Mouse (Mus musculus): ENCODE results near the gene Cap2. TPM values are rescaled to one million over a fixed set of nuclear protein-coding genes. Genes with fewer than 3 reads are reported as not detected.
A peak's percentile ranks its signal among the peaks of the same experiment; 100 is the strongest.

The Cap2 gene
- polyA plus RNA-seq, 1 experiment, result 13.0 TPM

DNA sequence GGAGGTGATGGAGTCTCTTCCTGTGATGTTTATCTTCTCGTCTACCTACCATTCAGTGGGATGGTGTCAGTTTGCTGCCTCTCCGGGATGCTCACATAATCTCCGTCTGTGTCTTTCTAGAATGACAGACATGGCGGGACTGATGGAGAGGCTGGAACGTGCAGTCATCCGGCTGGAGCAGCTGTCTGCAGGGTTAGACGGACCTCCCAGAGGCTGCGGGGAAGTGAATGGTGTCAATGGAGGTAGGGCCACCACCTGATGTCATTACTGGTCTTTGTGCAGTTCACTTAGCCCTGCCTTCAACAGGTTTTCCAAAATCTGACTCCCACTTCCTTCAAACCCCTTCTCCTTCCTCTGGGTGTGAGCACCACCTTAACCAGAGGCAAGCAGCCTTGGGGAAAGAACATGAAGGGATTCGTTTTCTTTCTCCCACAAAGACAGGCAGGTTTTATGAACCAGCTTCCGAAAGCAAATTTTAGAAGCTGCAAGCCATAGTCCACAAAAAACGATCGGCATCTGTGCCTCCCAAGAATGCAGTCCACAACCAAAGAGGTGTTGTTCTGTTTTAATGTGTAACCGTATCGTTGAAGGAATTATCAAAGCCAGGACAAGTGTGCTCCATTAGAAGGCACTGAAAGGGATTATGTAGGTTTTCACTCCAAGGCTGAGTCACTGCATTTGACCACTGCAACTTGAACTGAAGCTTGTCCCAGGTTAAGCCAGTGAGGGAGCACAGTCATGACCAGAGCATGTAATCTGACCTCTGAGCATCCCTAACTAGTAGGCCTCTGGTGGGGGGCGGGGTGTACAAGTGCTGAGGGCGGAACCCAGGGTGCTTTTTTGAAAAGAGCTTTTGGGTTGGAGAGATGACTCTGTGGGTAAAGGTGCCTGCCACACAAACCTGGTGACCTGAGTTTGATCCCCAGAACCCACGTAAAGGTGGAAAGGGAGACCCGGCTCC lies 23.9 kb downstream of the Cap2 start:
- no peak for TF ChIP-seq CTCF (IDR thresholded peaks at IDR 0.05; ENCODE audit: borderline replicate concordance, extremely low read depth, insufficient read depth, insufficient read length)
- no peak for TF ChIP-seq POLR2A (IDR thresholded peaks at IDR 0.05; ENCODE audit: borderline replicate concordance, extremely low read depth, insufficient read depth, insufficient read length, poor library complexity, severe bottlenecking)
- DNase-seq (ENCODE audit: low read depth), result no peak

DNA sequence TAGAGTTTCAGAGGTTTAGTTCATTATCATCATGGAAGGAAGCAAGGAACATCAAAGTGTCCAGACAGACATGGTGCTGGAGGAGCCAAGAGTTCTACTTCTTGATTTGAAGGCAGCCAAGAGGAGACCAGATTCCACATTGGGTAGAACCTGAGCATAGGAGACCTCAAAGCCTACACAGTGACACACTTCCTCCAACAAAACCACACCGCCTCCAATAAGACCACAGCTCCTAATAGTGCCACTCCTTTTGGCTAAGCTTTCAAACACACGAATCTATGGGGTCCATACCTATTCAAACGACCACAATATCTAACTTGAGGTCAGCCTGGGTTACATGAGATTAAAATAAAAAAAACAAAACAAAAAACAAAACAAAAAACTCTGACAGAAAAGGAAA lies 25.0 kb downstream of the Cap2 start:
- no peak for TF ChIP-seq CTCF (IDR thresholded peaks at IDR 0.05; ENCODE audit: borderline replicate concordance, extremely low read depth, insufficient read depth, insufficient read length)
- TF ChIP-seq POLR2A (IDR thresholded peaks at IDR 0.05; ENCODE audit: borderline replicate concordance, extremely low read depth, insufficient read depth, insufficient read length, poor library complexity, severe bottlenecking), result no peak

DNA sequence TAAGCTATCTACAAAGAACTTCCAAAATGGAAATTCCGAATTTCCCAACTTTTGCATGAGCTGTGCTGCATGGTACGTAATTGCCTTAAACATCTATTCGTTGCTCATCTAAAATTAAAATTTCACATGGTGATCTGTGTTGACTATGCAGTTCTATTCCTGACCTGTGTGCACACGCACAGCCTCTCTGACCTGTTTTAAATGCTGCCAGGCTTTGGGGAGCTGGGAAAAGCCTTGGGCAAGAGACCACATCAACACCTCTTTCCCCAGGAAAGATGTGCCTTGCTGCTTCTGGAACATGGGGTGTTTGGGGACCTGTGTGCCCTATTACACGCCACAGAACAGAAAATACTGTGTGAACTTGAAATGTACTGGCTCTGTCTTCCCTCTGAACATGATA lies 25.7 kb downstream of the Cap2 start:
- TF ChIP-seq CTCF (IDR thresholded peaks at IDR 0.05; ENCODE audit: borderline replicate concordance, extremely low read depth, insufficient read depth, insufficient read length) (no peak), POLR2A (IDR thresholded peaks at IDR 0.05; ENCODE audit: borderline replicate concordance, extremely low read depth, insufficient read depth, insufficient read length, poor library complexity, severe bottlenecking) (no peak)
- no peak for DNase-seq (ENCODE audit: low read depth)

More for the DNA sequence above, 25.0 kb downstream of the Cap2 start:
- DNase-seq (ENCODE audit: low read depth), result no peak

DNA sequence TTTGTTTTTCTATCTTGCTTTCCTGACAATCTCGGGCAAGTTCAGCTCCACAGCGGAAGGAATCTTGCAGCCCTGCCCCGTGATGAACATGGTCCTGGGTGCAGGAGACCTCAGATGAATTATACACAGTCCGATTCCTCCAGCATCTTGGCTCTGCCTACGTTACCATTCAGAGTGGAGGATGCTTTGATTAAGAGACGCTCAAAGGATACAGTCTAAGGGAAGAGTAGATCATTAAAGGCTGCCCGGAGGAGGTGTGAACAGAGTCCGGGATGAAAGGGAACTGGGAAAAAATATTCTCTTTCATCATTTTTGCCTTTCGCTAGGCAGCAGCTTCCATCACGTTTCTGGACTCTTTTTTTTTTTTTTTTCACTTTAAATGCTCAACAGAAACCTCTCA lies 27.4 kb downstream of the Cap2 start:
- peak; percentile 60 for DNase-seq (ENCODE audit: low read depth)

DNA sequence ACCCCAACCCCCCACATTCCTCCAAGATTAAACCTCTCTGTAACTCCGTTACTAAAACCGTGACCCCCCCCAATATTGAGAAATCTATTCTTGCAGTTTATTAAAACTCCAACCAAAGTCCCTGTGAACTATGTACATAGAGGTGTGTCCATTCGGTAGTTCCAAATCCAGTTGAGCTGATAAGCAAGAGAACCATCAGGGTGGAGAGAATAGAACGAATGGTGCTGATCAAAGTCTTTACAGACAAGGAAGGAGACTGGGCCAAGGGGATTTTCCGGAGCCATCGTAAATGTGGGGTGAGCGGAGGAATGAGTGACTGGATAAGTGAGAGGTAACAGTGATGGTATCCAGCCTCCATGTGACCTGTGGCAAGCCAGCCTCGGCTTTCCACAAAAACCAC lies 28.9 kb downstream of the Cap2 start:
- TF ChIP-seq CTCF (IDR thresholded peaks at IDR 0.05; ENCODE audit: borderline replicate concordance, extremely low read depth, insufficient read depth, insufficient read length) (no peak), POLR2A (IDR thresholded peaks at IDR 0.05; ENCODE audit: borderline replicate concordance, extremely low read depth, insufficient read depth, insufficient read length, poor library complexity, severe bottlenecking) (no peak)
- DNase-seq (ENCODE audit: low read depth), result no peak

More for the DNA sequence above, 27.4 kb downstream of the Cap2 start:
- no peak for TF ChIP-seq POLR2A (IDR thresholded peaks at IDR 0.05; ENCODE audit: borderline replicate concordance, extremely low read depth, insufficient read depth, insufficient read length, poor library complexity, severe bottlenecking)
- no peak for TF ChIP-seq CTCF (IDR thresholded peaks at IDR 0.05; ENCODE audit: borderline replicate concordance, extremely low read depth, insufficient read depth, insufficient read length)

DNA sequence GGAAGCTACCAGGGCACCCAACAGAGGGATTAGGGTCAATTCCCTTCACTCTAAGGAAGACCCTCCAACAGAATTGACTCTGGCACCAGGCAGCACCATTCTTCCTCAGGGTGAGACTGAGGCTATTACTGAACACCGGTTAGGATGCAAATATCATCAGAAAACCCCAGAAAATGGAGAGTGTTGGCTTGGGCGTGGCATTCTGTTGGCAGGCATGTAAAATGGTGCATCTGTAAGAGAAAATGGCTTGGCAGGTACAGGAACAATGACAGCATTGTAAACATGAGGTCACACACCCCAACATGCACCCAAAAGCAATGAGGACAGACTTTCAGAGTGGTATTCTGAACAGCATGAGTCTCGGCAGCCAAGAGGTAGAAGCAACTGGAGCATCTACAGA lies 30.0 kb downstream of the Cap2 start:
- DNase-seq (ENCODE audit: low read depth), result no peak

DNA sequence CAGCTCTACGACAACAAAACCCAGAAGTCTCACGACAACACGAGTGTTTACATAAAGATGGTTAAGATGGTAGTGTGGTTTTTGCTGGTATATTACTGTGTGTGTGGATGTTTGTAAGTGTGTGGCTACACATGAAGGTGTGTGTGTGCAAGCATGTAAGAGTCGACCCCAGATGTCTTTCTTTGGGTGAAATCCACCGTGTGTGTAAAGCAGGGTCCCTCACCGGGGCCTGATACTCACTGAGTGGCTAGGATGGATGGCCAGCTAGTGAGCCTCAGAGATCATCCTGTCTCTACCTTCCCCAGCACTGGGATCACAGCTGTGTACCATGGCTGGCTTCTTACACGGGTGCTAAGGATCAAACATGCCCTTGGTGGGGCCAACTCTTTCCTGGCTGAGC lies 30.6 kb downstream of the Cap2 start:
- no peak for TF ChIP-seq POLR2A (IDR thresholded peaks at IDR 0.05; ENCODE audit: borderline replicate concordance, extremely low read depth, insufficient read depth, insufficient read length, poor library complexity, severe bottlenecking)
- no peak for DNase-seq (ENCODE audit: low read depth)

More for the DNA sequence above, 30.0 kb downstream of the Cap2 start:
- no peak for TF ChIP-seq POLR2A (IDR thresholded peaks at IDR 0.05; ENCODE audit: borderline replicate concordance, extremely low read depth, insufficient read depth, insufficient read length, poor library complexity, severe bottlenecking)
- no peak for TF ChIP-seq CTCF (IDR thresholded peaks at IDR 0.05; ENCODE audit: borderline replicate concordance, extremely low read depth, insufficient read depth, insufficient read length)

DNA sequence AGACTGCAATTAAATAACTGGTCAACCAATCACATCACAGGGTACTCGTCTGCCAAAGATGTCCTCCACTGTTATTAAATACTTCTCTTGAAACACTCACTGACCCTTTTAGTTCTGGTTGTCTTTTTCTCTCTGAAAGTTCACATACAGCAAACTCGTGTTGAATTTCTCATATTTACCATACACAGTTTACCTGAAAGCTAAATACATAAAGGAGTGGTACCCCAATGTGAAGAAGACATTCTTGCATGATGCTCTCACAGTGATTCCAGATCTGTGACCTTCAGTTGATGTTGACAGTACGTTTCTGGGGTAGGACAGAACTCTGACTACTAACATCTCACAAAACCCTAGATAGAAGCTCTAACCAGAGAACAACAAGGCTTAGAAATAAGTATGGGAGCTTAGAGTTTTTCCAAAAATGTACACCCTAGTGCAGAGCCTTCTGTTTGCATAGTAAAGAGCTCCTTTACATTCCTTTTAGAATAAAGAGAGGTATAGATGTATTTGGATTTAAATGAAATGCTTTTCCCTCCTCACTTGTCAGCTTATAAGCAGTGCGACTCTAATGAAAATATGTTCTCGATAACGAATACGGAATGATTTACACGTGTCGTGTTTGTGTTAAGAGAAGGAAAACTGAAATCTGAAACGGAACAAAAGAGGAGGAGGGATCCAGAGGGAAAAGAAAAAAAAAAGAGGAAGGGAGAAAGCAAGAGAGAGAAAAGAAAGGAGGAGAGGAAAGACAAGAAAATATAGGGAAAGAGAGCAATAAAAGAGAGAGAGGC lies 31.9 kb downstream of the Cap2 start:
- no peak for TF ChIP-seq POLR2A (IDR thresholded peaks at IDR 0.05; ENCODE audit: borderline replicate concordance, extremely low read depth, insufficient read depth, insufficient read length, poor library complexity, severe bottlenecking)
- TF ChIP-seq CTCF (IDR thresholded peaks at IDR 0.05; ENCODE audit: borderline replicate concordance, extremely low read depth, insufficient read depth, insufficient read length), result no peak
- DNase-seq (ENCODE audit: low read depth), result no peak

DNA sequence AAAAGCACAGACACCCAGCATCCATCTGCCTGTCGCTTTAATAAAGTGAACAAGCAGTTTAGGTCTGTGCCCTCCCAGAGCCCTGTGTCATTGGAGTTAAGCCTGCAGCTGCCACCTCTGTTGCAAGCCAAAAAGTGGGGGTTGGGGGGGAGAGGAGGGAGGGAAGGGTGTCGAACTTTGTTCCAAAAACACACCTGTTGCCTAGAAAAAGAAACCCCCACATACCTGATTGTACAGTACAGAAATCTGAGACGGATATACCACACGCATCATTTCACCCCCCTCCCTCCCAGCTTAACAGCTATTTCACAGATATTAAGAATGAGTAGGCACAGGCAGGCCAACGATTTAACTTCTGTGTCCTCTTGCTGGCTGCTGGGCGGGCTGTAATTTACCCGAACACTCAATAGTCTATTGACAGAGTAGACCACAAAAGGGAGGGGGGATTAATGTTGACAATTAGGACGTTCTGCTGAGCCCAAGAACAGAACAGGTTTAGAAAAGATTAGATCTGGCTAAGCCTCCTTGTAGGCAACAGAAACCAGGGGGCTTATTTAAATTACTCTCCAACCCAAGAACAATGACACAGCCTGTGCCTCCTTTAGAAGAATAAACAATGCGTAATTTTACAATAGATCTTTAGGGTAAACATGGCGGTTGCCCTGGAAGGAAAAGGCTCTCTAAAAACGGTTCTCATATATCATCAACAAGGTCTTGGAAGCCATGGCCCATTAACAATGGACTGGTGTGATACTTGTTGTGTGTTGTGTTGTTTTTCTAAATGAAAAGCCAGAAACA lies 32.7 kb downstream of the Cap2 start:
- peak; percentile 90 for DNase-seq (ENCODE audit: low read depth)

DNA sequence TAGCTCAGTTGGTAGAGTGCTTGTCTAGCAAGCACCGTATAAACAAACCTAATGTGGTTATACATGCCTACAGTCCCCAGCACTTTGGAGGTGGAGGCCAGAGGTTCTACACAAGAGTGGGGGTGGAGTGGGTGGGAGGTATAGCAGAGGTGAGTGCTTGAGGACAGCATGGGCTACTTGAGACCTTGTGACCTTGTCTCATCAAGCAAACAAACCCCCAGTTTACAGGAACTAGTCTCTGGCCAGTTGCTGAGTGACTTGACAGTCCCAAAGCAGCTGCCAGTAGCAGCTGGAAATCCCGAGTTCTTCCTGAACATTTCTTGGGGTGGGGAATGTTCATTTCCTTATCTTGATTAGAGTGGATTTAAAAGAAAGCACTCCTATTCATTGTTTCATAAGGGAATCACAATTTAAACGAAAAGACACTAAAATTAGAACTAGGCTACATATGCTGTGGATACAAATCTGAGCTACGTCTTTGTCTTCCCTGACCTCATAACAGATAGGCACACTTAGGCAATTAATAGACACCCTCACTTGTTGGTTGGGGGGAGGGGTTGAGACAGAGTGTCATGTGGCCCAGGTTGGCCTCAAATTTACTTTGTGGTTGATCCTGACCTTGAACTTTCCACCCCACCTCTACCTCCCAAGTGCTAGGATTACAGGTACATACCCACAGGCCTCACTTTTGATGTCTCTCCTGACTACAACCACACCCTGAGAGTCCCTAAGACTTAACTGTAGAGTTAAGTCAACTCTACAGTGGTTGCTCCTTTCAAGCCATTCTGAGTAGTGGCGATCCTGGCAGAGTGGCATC lies 33.5 kb downstream of the Cap2 start:
- TF ChIP-seq POLR2A (IDR thresholded peaks at IDR 0.05; ENCODE audit: borderline replicate concordance, extremely low read depth, insufficient read depth, insufficient read length, poor library complexity, severe bottlenecking) (no peak), CTCF (IDR thresholded peaks at IDR 0.05; ENCODE audit: borderline replicate concordance, extremely low read depth, insufficient read depth, insufficient read length) (no peak)
- DNase-seq (ENCODE audit: low read depth), result no peak

More for the DNA sequence above, 32.7 kb downstream of the Cap2 start:
- TF ChIP-seq CTCF (IDR thresholded peaks at IDR 0.05; ENCODE audit: borderline replicate concordance, extremely low read depth, insufficient read depth, insufficient read length) (no peak), POLR2A (IDR thresholded peaks at IDR 0.05; ENCODE audit: borderline replicate concordance, extremely low read depth, insufficient read depth, insufficient read length, poor library complexity, severe bottlenecking) (no peak)
